Mouse (Mus musculus) embryonic fibroblast, embryonic 13.5 days (primary cell): ENCODE data around the gene Blnk.

Experiments
- CTCF ChIP-seq: IDR thresholded peaks from 2 replicates; pipeline ENCODE4 v1.5.1; 2011; ENCODE audit warnings: mild to moderate bottlenecking, control low read depth, low read length, moderate library complexity, borderline replicate concordance; ENCODE audit not compliant: insufficient read depth
- POLR2A ChIP-seq: IDR thresholded peaks from 2 replicates; pipeline ENCODE4 v1.6.1; 2011; ENCODE audit warnings: low read depth, mild to moderate bottlenecking, control low read depth, low read length, moderate library complexity

DNA sequence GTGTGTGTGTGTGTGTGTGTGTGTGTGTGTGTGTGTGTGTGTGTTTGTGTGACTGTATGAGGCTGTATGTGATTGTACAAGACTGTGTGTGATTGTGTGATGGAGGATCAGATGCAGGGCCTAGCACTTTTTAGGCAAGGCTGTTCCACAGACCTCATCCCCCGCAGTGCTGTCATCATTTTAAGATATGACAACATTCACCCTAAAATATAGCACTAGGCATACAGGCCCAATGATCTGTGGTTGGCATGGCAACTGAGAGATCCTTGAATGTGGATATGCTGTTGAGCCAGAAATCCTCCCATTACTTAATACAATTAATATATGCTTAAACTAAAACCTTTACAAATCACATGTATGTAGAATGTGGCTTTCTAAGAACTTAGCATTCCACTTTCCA lies 9.8 kb downstream of the Blnk start:
- TF ChIP-seq POLR2A, result no peak
- TF ChIP-seq CTCF, result no peak
